Mouse (Mus musculus): ENCODE results near the gene Ropn1.
"Not testable (repeated sequence)": the region's sequence is repeated elsewhere in the genome, so short reads cannot be mapped to it uniquely, and the experiment has no call there.

GRCm38 (mm10) chr16:34698721-34699120 lies 49.0 kb downstream of the Ropn1 start:
- not testable (repeated sequence) for TF ChIP-seq CTCF, POLR2A (IDR thresholded peaks at IDR 0.05; ENCODE audit: extremely low read depth, insufficient read depth, low read length)

Measured in cortical plate, adult 2 months (tissue).